Mouse (Mus musculus) embryo, embryonic 9.5 days (tissue): ENCODE data around the gene Nav3.

Source experiments
- DNase-seq: peaks from one replicate; pipeline ENCODE4 v3.0.0-alpha.2; 2017; ENCODE audit errors: extremely low spot score

Nav3 gene

GRCm38 (mm10) chr10:110455838-110456493 is at the start of gene Nav3:
TSS of gene Nav3 (minus strand) at chr10:110456204.
- peak; percentile 79 for DNase-seq

GRCm38 (mm10) chr10:110485306-110485705 is 29.3 kb upstream of the Nav3 start:
- DNase-seq = no peak

GRCm38 (mm10) chr10:110484822-110485221 is 28.8 kb upstream of the Nav3 start:
- DNase-seq = no peak

DNA sequence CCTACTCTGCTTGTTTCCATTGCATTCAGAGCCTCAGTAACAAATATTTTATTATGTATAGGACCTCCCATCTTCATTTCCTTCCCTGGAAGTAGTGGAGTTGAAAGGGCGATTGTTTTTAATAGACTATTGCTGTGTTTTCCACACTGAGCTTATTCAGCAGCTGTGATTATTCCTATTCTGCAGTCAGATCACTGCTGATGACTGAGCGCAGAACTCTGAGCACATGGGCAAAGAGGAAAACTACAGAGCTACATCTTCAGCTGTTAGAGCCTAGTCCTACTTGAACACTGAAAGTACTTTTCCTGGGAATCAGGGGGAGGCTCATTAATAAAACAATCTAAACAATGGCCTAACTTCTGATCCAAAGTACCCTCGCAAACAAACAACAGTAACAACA is 23.2 kb upstream of the Nav3 start:
- no peak for DNase-seq

- no peak for DNase-seq
Measured at GRCm38 (mm10) chr10:110477689-110478314, 21.8 kb upstream of the Nav3 start.

- DNase-seq = no peak
Measured at GRCm38 (mm10) chr10:110474107-110474506, 18.1 kb upstream of the Nav3 start.

GRCm38 (mm10) chr10:110469445-110469844 is 13.4 kb upstream of the Nav3 start:
- no peak for DNase-seq

- peak; percentile 43 for DNase-seq
Measured at GRCm38 (mm10) chr10:110455063-110455837, 754 bp downstream of the Nav3 start.

GRCm38 (mm10) chr10:110453566-110453965 is 2.4 kb downstream of the Nav3 start:
- no peak for DNase-seq

- DNase-seq = no peak
Measured at GRCm38 (mm10) chr10:110440396-110440795, 15.6 kb downstream of the Nav3 start.

DNA sequence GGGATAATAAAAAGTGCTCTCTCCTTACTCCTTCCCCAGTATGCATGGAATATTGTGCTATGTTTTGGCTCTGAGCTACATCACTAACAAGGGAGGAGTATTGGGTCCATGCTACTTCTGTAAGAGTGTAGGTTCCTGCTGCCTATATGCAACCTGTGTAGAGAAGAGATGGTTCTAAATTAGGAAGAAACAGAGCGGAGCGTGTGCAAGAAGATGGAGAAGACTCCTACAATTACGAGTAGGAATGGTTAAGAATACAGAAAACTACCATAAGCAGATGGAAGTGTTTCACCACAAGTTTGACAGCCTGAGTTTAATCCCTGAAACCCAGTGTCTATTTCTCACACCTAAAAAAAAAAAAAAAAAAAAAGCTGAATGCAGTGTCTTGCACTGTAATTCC is 24.9 kb downstream of the Nav3 start:
- no peak for DNase-seq

DNA sequence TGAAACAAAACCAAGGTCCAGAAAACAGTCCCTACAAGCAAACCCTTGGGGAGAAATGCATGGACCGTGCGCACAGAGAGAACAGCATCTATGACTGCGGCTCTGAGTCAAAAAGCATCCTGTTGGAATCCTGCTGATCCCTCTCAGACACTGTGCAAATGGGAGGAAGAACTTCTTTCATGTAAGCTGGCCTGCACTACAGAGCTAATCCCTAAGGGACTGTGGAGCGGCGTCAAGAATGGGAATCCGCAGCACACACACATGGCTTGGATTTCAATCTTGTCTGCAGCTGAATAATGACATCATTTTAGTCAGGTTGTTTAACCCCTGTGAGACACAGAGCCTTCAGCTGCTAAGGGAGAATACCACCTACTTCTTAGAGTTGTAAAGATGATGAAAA is 26.4 kb downstream of the Nav3 start:
- no peak for DNase-seq

DNA sequence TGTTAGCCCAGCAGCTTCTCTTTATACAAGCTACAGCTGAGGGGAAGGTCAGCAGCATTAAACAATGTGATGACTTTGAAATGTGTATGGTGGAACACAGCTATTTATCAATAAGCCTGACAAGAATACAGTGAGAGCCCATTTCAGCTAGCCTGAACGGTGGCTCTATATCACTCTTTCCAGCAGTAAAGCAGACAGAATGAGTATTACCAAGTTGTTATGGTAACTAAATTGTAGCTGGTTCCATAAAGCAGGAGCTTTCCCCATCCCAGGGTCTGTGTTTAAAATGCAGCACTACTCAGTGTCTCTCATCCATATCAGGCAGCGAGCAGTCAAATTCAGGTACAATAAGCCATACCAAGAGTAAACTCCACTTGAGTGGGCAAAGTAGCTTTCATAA is 27.0 kb downstream of the Nav3 start:
- no peak for DNase-seq

GRCm38 (mm10) chr10:110421533-110421932 is 34.5 kb downstream of the Nav3 start:
- DNase-seq = no peak

DNA sequence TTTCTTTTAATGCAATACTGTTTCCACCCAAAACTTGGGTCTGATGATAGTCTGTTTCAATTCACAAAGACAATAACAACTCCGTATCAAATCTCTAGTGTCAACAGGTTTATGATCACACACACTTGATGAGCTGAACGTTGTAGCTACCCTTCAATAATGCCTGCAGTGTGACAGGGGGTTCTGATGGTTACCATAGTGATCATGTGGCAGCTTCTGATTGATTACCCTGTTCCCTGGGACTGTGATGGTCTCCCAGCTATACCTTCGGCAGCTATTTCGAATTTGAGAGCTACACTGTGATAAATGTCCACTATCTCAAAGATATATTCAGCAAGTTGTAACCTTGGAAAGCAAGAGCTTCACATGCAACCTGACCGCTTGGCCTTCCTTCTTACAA is 39.0 kb downstream of the Nav3 start:
- no peak for DNase-seq

DNA sequence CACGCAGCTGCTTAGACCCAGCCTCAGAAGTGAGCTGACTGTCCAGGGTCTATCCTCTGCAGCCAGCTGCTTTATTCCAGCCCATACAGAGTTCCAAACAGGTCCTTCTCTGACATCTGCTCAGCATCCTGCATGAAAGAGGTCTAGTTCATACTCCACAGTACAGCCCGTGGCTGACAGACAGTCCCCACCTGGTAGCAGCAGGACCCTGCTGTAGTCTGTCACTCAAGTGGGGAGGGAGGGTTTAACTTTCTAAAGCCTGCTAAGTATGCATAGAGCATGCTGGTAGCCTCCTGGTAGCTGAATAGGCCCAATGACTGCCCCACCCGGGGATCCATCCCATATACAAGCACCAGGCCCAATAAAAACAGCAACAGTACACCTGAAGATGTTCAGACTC is 40.4 kb downstream of the Nav3 start:
- no peak for DNase-seq

GRCm38 (mm10) chr10:110413281-110413897 is 42.6 kb downstream of the Nav3 start:
- DNase-seq = no peak

DNA sequence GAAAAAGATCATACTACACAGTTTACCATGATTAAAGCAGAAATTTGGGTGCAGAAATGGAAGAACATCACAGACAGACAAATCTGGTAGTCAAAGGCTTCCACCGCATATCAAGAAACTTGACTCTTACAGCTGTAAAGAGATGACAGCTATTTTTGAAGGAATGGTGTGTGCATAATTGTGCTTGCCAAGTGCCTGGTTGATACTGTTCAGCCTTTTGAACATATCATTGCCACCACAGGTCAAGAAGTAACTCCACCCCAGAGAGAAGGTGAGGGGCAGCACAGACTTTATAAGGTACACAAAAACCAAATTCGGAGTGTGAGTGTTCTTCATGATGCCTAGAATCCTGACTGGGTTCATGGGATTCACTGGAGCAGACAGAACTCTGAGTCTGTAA is 53.1 kb downstream of the Nav3 start:
- no peak for DNase-seq

- DNase-seq = no peak
Measured at GRCm38 (mm10) chr10:110400642-110401041, 55.4 kb downstream of the Nav3 start.

- no peak for DNase-seq
Measured at GRCm38 (mm10) chr10:110398643-110399042, 57.4 kb downstream of the Nav3 start.

DNA sequence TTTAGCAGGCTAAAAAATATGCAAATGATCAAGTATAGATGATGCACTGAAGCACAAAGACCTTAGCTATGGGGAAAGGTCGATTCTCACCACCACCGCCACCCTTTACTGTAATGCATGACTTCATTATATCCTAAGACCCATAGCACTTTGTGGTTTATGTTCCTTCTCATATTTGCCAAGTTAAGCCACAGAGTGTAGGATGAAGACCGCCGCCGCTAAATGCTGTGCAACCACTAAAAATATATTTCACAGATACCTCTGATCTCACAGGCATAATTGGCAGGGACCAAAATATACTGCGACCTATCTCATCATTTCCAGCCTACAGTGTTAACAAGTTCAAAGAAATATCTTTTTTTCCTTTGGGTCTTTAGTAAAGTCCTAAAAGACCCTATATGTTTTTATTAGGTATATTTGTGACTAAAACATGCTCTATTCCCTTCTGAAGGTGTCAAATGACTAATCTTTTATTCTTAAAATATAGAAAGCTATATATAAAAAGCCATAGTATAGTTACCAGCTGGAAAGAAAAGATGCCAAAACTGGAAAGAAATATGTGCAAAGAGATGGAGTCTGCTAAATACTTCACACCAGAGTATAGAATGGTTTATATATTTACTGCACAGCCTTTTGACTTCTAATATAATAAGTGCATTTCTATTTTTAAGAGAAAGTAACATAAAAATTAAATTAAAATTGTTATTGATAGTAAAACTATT is 69.4 kb downstream of the Nav3 start:
- no peak for DNase-seq
